Mouse (Mus musculus) ovary, adult 18-20 months (tissue): ENCODE data around the gene Ubash3b.

Experiments
- DNase-seq: peaks from one replicate; pipeline ENCODE4 v3.0.0; 2022; ENCODE audit warnings: low spot score, mixed read lengths

Gene Ubash3b

GRCm38 (mm10) chr9:41161413-41161812, at the start of gene Ubash3b:
TSS of gene Ubash3b (minus strand) at chr9:41161697.
- DNase-seq: no peak

GRCm38 (mm10) chr9:41207130-41208104, 45.9 kb upstream of the Ubash3b start:
- DNase-seq: peak; percentile 87

GRCm38 (mm10) chr9:41206717-41207116, 45.2 kb upstream of the Ubash3b start:
- no peak for DNase-seq

- DNase-seq: no peak
Measured at GRCm38 (mm10) chr9:41205267-41205666, 43.8 kb upstream of the Ubash3b start.

- no peak for DNase-seq
Measured at GRCm38 (mm10) chr9:41199456-41200252, 38.2 kb upstream of the Ubash3b start.

GRCm38 (mm10) chr9:41198501-41199265, 37.2 kb upstream of the Ubash3b start:
- no peak for DNase-seq

GRCm38 (mm10) chr9:41195742-41196311, 34.3 kb upstream of the Ubash3b start:
- no peak for DNase-seq

- DNase-seq: no peak
Measured at GRCm38 (mm10) chr9:41191651-41192210, 30.2 kb upstream of the Ubash3b start.

- peak; percentile 58 for DNase-seq
Measured at GRCm38 (mm10) chr9:41190745-41191482, 29.4 kb upstream of the Ubash3b start.

- DNase-seq: no peak
Measured at GRCm38 (mm10) chr9:41187939-41188338, 26.4 kb upstream of the Ubash3b start.

GRCm38 (mm10) chr9:41187498-41187897, 26.0 kb upstream of the Ubash3b start:
- no peak for DNase-seq

- peak; percentile 60 for DNase-seq
Measured at GRCm38 (mm10) chr9:41185331-41185730, 23.8 kb upstream of the Ubash3b start.

- peak; percentile 23 for DNase-seq
Measured at GRCm38 (mm10) chr9:41182550-41182949, 21.1 kb upstream of the Ubash3b start.

GRCm38 (mm10) chr9:41181803-41182202, 20.3 kb upstream of the Ubash3b start:
- no peak for DNase-seq

GRCm38 (mm10) chr9:41181372-41181771, 19.9 kb upstream of the Ubash3b start:
- DNase-seq: no peak

- DNase-seq: no peak
Measured at GRCm38 (mm10) chr9:41179056-41179455, 17.6 kb upstream of the Ubash3b start.

GRCm38 (mm10) chr9:41173158-41173557, 11.7 kb upstream of the Ubash3b start:
- DNase-seq: no peak

- no peak for DNase-seq
Measured at GRCm38 (mm10) chr9:41172426-41172825, 10.9 kb upstream of the Ubash3b start.

- DNase-seq: no peak
Measured at GRCm38 (mm10) chr9:41170026-41170425, 8.5 kb upstream of the Ubash3b start.

- DNase-seq: no peak
Measured at GRCm38 (mm10) chr9:41168656-41169055, 7.2 kb upstream of the Ubash3b start.

GRCm38 (mm10) chr9:41168206-41168605, 6.7 kb upstream of the Ubash3b start:
- DNase-seq: no peak
